Mouse (Mus musculus): ENCODE measurements around the gene Gm49320.

GRCm38 (mm10) chr8:4256911-4257310 lies 18.2 kb downstream of the Gm49320 start:
- no peak for TF ChIP-seq CTCF (conservative IDR thresholded peaks at IDR 0.05; ENCODE audit: low read length)
- TF ChIP-seq POU5F1 (IDR thresholded peaks at IDR 0.05; ENCODE audit: borderline replicate concordance, low read length), result no peak

Data from E14TG2a.4 (cell line).